Mouse (Mus musculus): Measurements from ENCODE around the gene Sspo. TPM values are rescaled to one million over a fixed set of nuclear protein-coding genes. Genes with fewer than 3 reads are reported as not detected.

The Sspo gene
- total and polyA plus RNA-seq, 3 experiments = under 0.01 TPM; not detected in 2

- no peak for ATAC-seq (ENCODE audit: extremely low read depth, insufficient number of reproducible peaks, low FRiP score, poor library complexity, severe bottlenecking)
- no peak overlapping the region for H3K4me3 ChIP-seq (ENCODE audit: low read depth, low read length)
- peaks cover 2% of the 10 kb centered on the region; the same call in 1 of the 2 replicates for H3K27me3 ChIP-seq (ENCODE audit: insufficient read depth, low read length)
- H3K4me1 ChIP-seq (ENCODE audit: insufficient read depth, low read depth, low read length) = no peaks in the 10 kb centered on the region
- no peak for TF ChIP-seq CTCF (IDR thresholded peaks at IDR 0.05; ENCODE audit: low read depth, low read length)
- no peak for TF ChIP-seq POLR2AphosphoS5 (IDR thresholded peaks at IDR 0.05; ENCODE audit: insufficient replicate concordance, low read depth, low read length)
- TF ChIP-seq GATA1 (IDR thresholded peaks at IDR 0.05; ENCODE audit: borderline replicate concordance, low read length) = no peak
- no peak for TF ChIP-seq GATA2 (IDR thresholded peaks at IDR 0.05; ENCODE audit: borderline replicate concordance, low read depth, low read length)
- TF ChIP-seq TAL1 (conservative IDR thresholded peaks at IDR 0.05; ENCODE audit: low read depth, low read length) = no peak
- no peaks in the 10 kb centered on the region for H3K9me3 ChIP-seq (replicated peaks)
- DNase-seq (ENCODE audit: low spot score) = no peak
- no peaks in the 10 kb centered on the region for H3K36me3 ChIP-seq (replicated peaks)
Measured at GRCm38 (mm10) chr6:48529871-48530440, 81.9 kb downstream of the Sspo start.

DNA sequence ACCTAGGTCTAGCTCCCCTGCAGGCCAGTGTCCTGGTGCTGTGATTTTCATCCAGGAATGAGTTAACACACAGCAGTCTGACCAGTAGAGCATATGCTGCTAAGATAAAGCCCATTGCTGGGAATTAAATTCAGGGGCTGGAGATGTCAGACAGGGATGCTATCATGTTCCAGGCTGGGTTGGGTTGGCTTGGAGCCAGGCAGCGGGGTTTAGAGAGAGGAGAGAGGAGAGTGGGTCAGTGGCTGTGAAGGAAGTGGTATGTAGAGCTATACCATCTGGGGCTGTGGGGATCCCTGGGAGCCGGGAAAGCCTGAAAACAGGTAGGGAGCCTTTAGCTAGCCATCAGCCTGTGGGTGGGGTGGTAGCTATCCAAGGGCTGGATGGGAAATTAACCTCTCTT lies 82.8 kb downstream of the Sspo start:
- H3K27me3 ChIP-seq (ENCODE audit: insufficient read depth, low read length) = peaks cover 2% of the 10 kb centered on the region; the same call in 1 of the 2 replicates

GRCm38 (mm10) chr6:48533475-48533874 lies 85.4 kb downstream of the Sspo start:
- ATAC-seq (ENCODE audit: extremely low read depth, insufficient number of reproducible peaks, low FRiP score, poor library complexity, severe bottlenecking) (no peak), DNase-seq (ENCODE audit: low spot score) (no peak)
- no peaks in the 10 kb centered on the region for H3K36me3 ChIP-seq (replicated peaks)
- no peak overlapping the region for H3K4me3 ChIP-seq (ENCODE audit: low read depth, low read length)
- peaks cover 6% of the 10 kb centered on the region; the same call in 1 of the 2 replicates for H3K27me3 ChIP-seq (ENCODE audit: insufficient read depth, low read length)
- no peaks in the 10 kb centered on the region for H3K4me1 ChIP-seq (ENCODE audit: insufficient read depth, low read depth, low read length)
- no peak for TF ChIP-seq GATA1 (IDR thresholded peaks at IDR 0.05; ENCODE audit: borderline replicate concordance, low read length)
- no peak for TF ChIP-seq TAL1 (conservative IDR thresholded peaks at IDR 0.05; ENCODE audit: low read depth, low read length)
- no peak for TF ChIP-seq CTCF (IDR thresholded peaks at IDR 0.05; ENCODE audit: low read depth, low read length)
- TF ChIP-seq GATA2 (IDR thresholded peaks at IDR 0.05; ENCODE audit: borderline replicate concordance, low read depth, low read length) = no peak
- TF ChIP-seq POLR2AphosphoS5 (IDR thresholded peaks at IDR 0.05; ENCODE audit: insufficient replicate concordance, low read depth, low read length) = no peak
- no peaks in the 10 kb centered on the region for H3K9me3 ChIP-seq (replicated peaks)

More for the DNA sequence above, 82.8 kb downstream of the Sspo start:
- no peak for DNase-seq (ENCODE audit: low spot score)
- Histone ChIP-seq H3K4me1 (ENCODE audit: insufficient read depth, low read depth, low read length) (no peaks in the 10 kb centered on the region), H3K36me3 (replicated peaks) (no peaks in the 10 kb centered on the region), H3K9me3 (replicated peaks) (no peaks in the 10 kb centered on the region), H3K4me3 (ENCODE audit: low read depth, low read length) (no peak overlapping the region)
- no peak for ATAC-seq (ENCODE audit: extremely low read depth, insufficient number of reproducible peaks, low FRiP score, poor library complexity, severe bottlenecking)
- TF ChIP-seq TAL1 (conservative IDR thresholded peaks at IDR 0.05; ENCODE audit: low read depth, low read length) (no peak), GATA2 (IDR thresholded peaks at IDR 0.05; ENCODE audit: borderline replicate concordance, low read depth, low read length) (no peak), GATA1 (IDR thresholded peaks at IDR 0.05; ENCODE audit: borderline replicate concordance, low read length) (no peak), POLR2AphosphoS5 (IDR thresholded peaks at IDR 0.05; ENCODE audit: insufficient replicate concordance, low read depth, low read length) (no peak), CTCF (IDR thresholded peaks at IDR 0.05; ENCODE audit: low read depth, low read length) (no peak)

GRCm38 (mm10) chr6:48534913-48535312 lies 86.9 kb downstream of the Sspo start:
- no peaks in the 10 kb centered on the region for H3K9me3 ChIP-seq (replicated peaks)
- H3K27me3 ChIP-seq (ENCODE audit: insufficient read depth, low read length) = peaks cover 6% of the 10 kb centered on the region; the same call in 1 of the 2 replicates
- H3K4me1 ChIP-seq (ENCODE audit: insufficient read depth, low read depth, low read length) = no peaks in the 10 kb centered on the region
- H3K36me3 ChIP-seq (replicated peaks) = no peaks in the 10 kb centered on the region
- ATAC-seq (ENCODE audit: extremely low read depth, insufficient number of reproducible peaks, low FRiP score, poor library complexity, severe bottlenecking) (no peak), DNase-seq (ENCODE audit: low spot score) (no peak)
- H3K4me3 ChIP-seq (ENCODE audit: low read depth, low read length) = no peak overlapping the region
- TF ChIP-seq GATA2 (IDR thresholded peaks at IDR 0.05; ENCODE audit: borderline replicate concordance, low read depth, low read length) (no peak), GATA1 (IDR thresholded peaks at IDR 0.05; ENCODE audit: borderline replicate concordance, low read length) (no peak), TAL1 (conservative IDR thresholded peaks at IDR 0.05; ENCODE audit: low read depth, low read length) (no peak), CTCF (IDR thresholded peaks at IDR 0.05; ENCODE audit: low read depth, low read length) (no peak), POLR2AphosphoS5 (IDR thresholded peaks at IDR 0.05; ENCODE audit: insufficient replicate concordance, low read depth, low read length) (no peak)

GRCm38 (mm10) chr6:48536091-48536490 lies 88.1 kb downstream of the Sspo start:
- no peak for ATAC-seq (ENCODE audit: extremely low read depth, insufficient number of reproducible peaks, low FRiP score, poor library complexity, severe bottlenecking)

DNA sequence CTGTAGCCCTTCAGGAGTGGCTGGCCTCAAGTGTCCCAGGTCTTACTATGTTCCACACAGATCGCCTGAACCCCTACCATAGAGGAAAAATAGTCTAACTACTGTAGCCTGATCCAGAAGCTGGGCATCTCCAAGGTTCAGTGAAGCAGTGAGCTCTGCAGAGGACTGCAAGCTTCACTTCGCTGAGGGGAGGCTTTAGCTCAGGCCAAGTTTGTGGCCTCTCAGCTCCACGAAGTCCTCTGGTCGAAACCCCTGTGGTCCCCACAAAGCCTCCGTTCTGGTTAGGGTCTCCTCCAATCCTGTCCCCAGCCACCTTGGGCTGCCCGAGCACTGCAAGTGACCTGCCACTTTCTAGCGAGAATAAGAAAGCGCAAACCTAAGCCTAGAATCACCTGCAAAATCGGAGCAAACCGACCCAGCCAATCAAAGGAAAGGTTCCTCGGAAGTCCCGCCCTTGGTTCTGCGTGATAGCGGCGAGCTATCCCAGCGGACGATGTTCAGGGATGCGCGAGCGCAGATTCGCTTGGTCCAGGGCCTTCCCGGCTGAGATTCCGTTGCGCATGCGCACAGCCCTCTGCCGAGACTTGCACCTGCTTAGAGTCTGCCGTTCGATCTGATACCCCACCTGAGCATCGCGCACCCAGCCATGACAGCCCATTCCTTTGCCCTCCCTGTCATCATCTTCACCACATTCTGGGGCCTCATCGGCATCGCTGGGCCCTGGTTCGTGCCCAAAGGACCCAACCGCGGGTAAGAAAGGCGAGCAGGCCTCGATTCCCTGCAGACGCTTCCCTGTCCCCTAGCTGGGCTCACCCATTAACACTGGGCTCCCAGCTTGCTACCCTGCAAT lies 89.3 kb downstream of the Sspo start, which contains the start of gene Atp6v0e2:
TSS of gene Atp6v0e2 (plus strand) at position 511 of the 850 bp plus-strand sequence.
- ATAC-seq (ENCODE audit: extremely low read depth, insufficient number of reproducible peaks, low FRiP score, poor library complexity, severe bottlenecking) (no peak), DNase-seq (ENCODE audit: low spot score) (no peak)
- TF ChIP-seq GATA1 (IDR thresholded peaks at IDR 0.05; ENCODE audit: borderline replicate concordance, low read length) (no peak), CTCF (IDR thresholded peaks at IDR 0.05; ENCODE audit: low read depth, low read length) (no peak), TAL1 (conservative IDR thresholded peaks at IDR 0.05; ENCODE audit: low read depth, low read length) (no peak), GATA2 (IDR thresholded peaks at IDR 0.05; ENCODE audit: borderline replicate concordance, low read depth, low read length) (no peak)
- H3K4me1 ChIP-seq (ENCODE audit: insufficient read depth, low read depth, low read length) = no peaks in the 10 kb centered on the region
- H3K36me3 ChIP-seq (replicated peaks) = no peaks in the 10 kb centered on the region
- H3K4me3 ChIP-seq (ENCODE audit: low read depth, low read length) = no peak within 1 kb of the TSS
- H3K27me3 ChIP-seq (ENCODE audit: insufficient read depth, low read length) = peaks cover 6% of the 10 kb centered on the region; the same call in 1 of the 2 replicates
- no peaks in the 10 kb centered on the region for H3K9me3 ChIP-seq (replicated peaks)

More at GRCm38 (mm10) chr6:48536091-48536490, 88.1 kb downstream of the Sspo start:
- TF ChIP-seq CTCF (IDR thresholded peaks at IDR 0.05; ENCODE audit: low read depth, low read length) (no peak), GATA1 (IDR thresholded peaks at IDR 0.05; ENCODE audit: borderline replicate concordance, low read length) (no peak), POLR2AphosphoS5 (IDR thresholded peaks at IDR 0.05; ENCODE audit: insufficient replicate concordance, low read depth, low read length) (no peak), TAL1 (conservative IDR thresholded peaks at IDR 0.05; ENCODE audit: low read depth, low read length) (no peak), GATA2 (IDR thresholded peaks at IDR 0.05; ENCODE audit: borderline replicate concordance, low read depth, low read length) (no peak)
- no peak overlapping the region for H3K4me3 ChIP-seq (ENCODE audit: low read depth, low read length)
- no peaks in the 10 kb centered on the region for H3K4me1 ChIP-seq (ENCODE audit: insufficient read depth, low read depth, low read length)
- no peaks in the 10 kb centered on the region for H3K9me3 ChIP-seq (replicated peaks)
- H3K27me3 ChIP-seq (ENCODE audit: insufficient read depth, low read length) = peaks cover 6% of the 10 kb centered on the region; the same call in 1 of the 2 replicates
- DNase-seq (ENCODE audit: low spot score) = no peak
- no peaks in the 10 kb centered on the region for H3K36me3 ChIP-seq (replicated peaks)

Measured in G1E (cell line).